In genomic region chr10:5515330-5515729, GRCm38 (mm10) we compare ENCODE assay signal across 17 mouse cellular contexts. TPM values are rescaled to one million over a fixed set of nuclear protein-coding genes. Genes with fewer than 3 reads are reported as not detected.
DNase-seq lines count a peak whose midpoint lies in the region; ATAC-seq and TF ChIP-seq lines count a peak whose summit lies in the region.
"Had no signal": no experiment of that assay in that cellular context is flagged by ENCODE, and none has a peak within 500 bp of the region (broad histone marks: within the 10 kb centered on the region; RNA-seq: fewer than 3 reads in every experiment).

No protein-coding gene starts in this region.

- no peak overlapping the region for H3K4me3 ChIP-seq in bone marrow, adult 2 months (replicated peaks; ENCODE audit: control insufficient read depth, low read depth, low read length)
- H3K4me3 ChIP-seq in liver, embryonic 13.5 days (replicated peaks) = no peak overlapping the region
- no peak overlapping the region for H3K4me3 ChIP-seq in heart, embryonic 12.5 days
- H3K4me3 ChIP-seq: forebrain, embryonic 13.5 days; heart, embryonic 13.5 days; neural tube, embryonic 12.5 days had no signal

- H3K9me3 ChIP-seq in liver, embryonic 13.5 days (replicated peaks) = no peaks in the 10 kb centered on the region
- no peaks in the 10 kb centered on the region for H3K9me3 ChIP-seq in heart, embryonic 12.5 days (replicated peaks)
- H3K9me3 ChIP-seq: forebrain, embryonic 13.5 days; heart, embryonic 13.5 days; neural tube, embryonic 12.5 days had no signal

- H3K4me2 ChIP-seq in liver, embryonic 13.5 days = no peak overlapping the region
- no peak overlapping the region for H3K4me2 ChIP-seq in heart, embryonic 12.5 days
- H3K4me2 ChIP-seq: forebrain, embryonic 13.5 days; heart, embryonic 13.5 days; neural tube, embryonic 12.5 days had no signal

- H3K36me3 ChIP-seq in liver, embryonic 13.5 days = no peaks in the 10 kb centered on the region
- H3K36me3 ChIP-seq in heart, embryonic 12.5 days = no peaks in the 10 kb centered on the region
- H3K36me3 ChIP-seq: heart, embryonic 13.5 days; neural tube, embryonic 12.5 days had no signal

- intact Hi-C loops in heart, postnatal 25 days (cut with DNase I) = loop anchor here (10.0 kb wide), 1 partner anchor 79 kb away; the partner anchor contains the start of gene Myct1

- no peaks in the 10 kb centered on the region for H3K27me3 ChIP-seq in liver, embryonic 13.5 days
- H3K27me3 ChIP-seq in heart, embryonic 12.5 days (replicated peaks) = no peaks in the 10 kb centered on the region
- H3K27me3 ChIP-seq: forebrain, embryonic 13.5 days; heart, embryonic 13.5 days; neural tube, embryonic 12.5 days had no signal

- peaks cover 4% of the 10 kb centered on the region for H3K4me1 ChIP-seq in bone marrow, adult 2 months (ENCODE audit: control insufficient read depth, insufficient read depth, low read length)
- peaks cover 7% of the 10 kb centered on the region for H3K4me1 ChIP-seq in liver, embryonic 13.5 days (replicated peaks)
- H3K4me1 ChIP-seq in heart, embryonic 12.5 days (replicated peaks) = peaks cover 10% of the 10 kb centered on the region; the same call in 1 of the 2 replicates
- H3K4me1 ChIP-seq: forebrain, embryonic 13.5 days; neural tube, embryonic 12.5 days had no signal

- no peak overlapping the region for H3K9ac ChIP-seq in liver, embryonic 13.5 days
- H3K9ac ChIP-seq in heart, embryonic 12.5 days = no peak overlapping the region
- H3K9ac ChIP-seq: forebrain, embryonic 13.5 days; heart, embryonic 13.5 days; neural tube, embryonic 12.5 days had no signal

- TF ChIP-seq POLR2A in bone marrow, adult 2 months (IDR thresholded peaks at IDR 0.05; ENCODE audit: borderline replicate concordance, control insufficient read depth, low read depth, low read length) = no peak

- WGBS in bone marrow, adult 2 months = 0% methylated on average over 3 of the region's 3 CpGs
- WGBS in liver, embryonic 13.5 days (ENCODE audit: insufficient replicate concordance) = 2% methylated on average over 3 of the region's 3 CpGs
- WGBS in heart, embryonic 12.5 days = 8% methylated on average over 3 of the region's 3 CpGs

- ATAC-seq in frontal cortex, adult (ENCODE audit: low TSS enrichment) = peak; percentile 47; the same call in 1 of the 2 replicates
- ATAC-seq in liver, embryonic 13.5 days (ENCODE audit: low read depth) = peak; percentile 53; the same call in 1 of the 2 replicates
- no peak for ATAC-seq in heart, embryonic 12.5 days (ENCODE audit: insufficient number of reproducible peaks, low FRiP score)
- ATAC-seq: forebrain, embryonic 13.5 days; inflammation-experienced regulatory T-cells, adult 6 months had no signal

- peak overlapping the region; percentile 64 for H3K27ac ChIP-seq in bone marrow, adult 2 months (ENCODE audit: control insufficient read depth, insufficient read depth, low read depth, low read length, poor library complexity)
- no peak overlapping the region for H3K27ac ChIP-seq in liver, embryonic 13.5 days
- no peak overlapping the region for H3K27ac ChIP-seq in heart, embryonic 12.5 days (ENCODE audit: poor library complexity, severe bottlenecking)
- H3K27ac ChIP-seq: forebrain, embryonic 13.5 days; heart, embryonic 13.5 days; neural tube, embryonic 12.5 days had no signal

- no peak for DNase-seq in frontal cortex, postnatal 25 days (ENCODE audit: low spot score in 2 of 2)
- peak; percentile 93 for DNase-seq in 416B (ENCODE audit: low read depth)
- no peak for DNase-seq in liver, embryonic 13.5 days
- no peak for DNase-seq in heart, postnatal 25 days (ENCODE audit: low spot score)
- DNase-seq in neural tube, embryonic 10.5 days (ENCODE audit: extremely low spot score, low spot score) = no peak
- DNase-seq: adrenal gland, postnatal 36 days; kidney, adult 8-10 months; kidney, postnatal 4 days; right cerebral cortex, postnatal 25 days; thymus, postnatal 25 days had no signal

- no peak for TF ChIP-seq CTCF in bone marrow, adult 2 months (IDR thresholded peaks at IDR 0.05; ENCODE audit: control insufficient read depth, insufficient read depth, low read length)

RNA-seq across cellular contexts. Expression of gene Syne1, which starts 36.0 kb away (rescaled TPM):
- 16.3 and 67.1 TPM in 2 replicates for polyA plus RNA-seq in bone marrow, adult 2 months (2011; ENCODE audit: insufficient read depth, insufficient read length, low replicate concordance, missing spikeins)
- polyA plus RNA-seq in liver, embryonic 13.5 days (2015; fragmentation: Nextera tagmentation; extraction: Ambion mirVana) = 2.4 and 2.5 TPM in 2 replicates
- polyA plus RNA-seq in heart, embryonic 12.5 days (2016; fragmentation: Nextera tagmentation; extraction: Ambion mirVana) = 18.0 and 19.6 TPM in 2 replicates
- total RNA-seq in heart, postnatal 25 days (2021) = 10 to 100 TPM; 63.2 to 70.1 TPM
